Mouse (Mus musculus) lung, postnatal 0 days (tissue): Measurements from ENCODE around the gene Olfr1357.

Experiments used
- CTCF ChIP-seq: IDR thresholded peaks from 2 replicates; pipeline ENCODE4 v1.5.1; 2016; ENCODE audit warnings: antibody characterized with exemption, mild to moderate bottlenecking
- EP300 ChIP-seq: IDR thresholded peaks from 2 replicates; pipeline ENCODE4 v1.6.1; 2016; ENCODE audit warnings: antibody characterized with exemption, mild to moderate bottlenecking, control low read depth

DNA sequence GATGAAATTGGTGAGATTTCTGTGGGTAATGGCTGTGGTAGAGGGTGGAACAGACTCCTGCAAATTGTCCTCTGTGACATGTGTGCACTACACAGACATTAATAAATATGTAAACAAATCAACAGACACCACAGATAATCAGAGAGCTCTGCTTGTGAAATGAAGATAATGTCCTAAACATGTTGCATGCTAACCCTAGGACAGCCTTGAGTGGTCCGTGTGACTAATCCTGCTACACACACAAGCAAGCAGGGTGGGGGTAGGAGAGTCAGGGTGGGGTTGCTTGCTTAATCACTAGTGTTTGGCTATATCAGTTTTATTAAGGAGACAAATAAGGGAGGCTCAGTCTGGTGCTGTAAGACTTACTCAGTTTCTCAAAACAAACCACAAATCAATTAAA lies 43.3 kb upstream of the Olfr1357 start:
- TF ChIP-seq CTCF = no peak
- no peak for TF ChIP-seq EP300
